Mouse (Mus musculus): Measurements from ENCODE around the gene Top3a. TPM values are rescaled to one million over a fixed set of nuclear protein-coding genes. Genes with fewer than 3 reads are reported as not detected.
A peak's percentile ranks its signal among the peaks of the same experiment; 100 is the strongest.

Gene Top3a
- polyA plus RNA-seq, 1 experiment from 2014 or later: 11.4 TPM

DNA sequence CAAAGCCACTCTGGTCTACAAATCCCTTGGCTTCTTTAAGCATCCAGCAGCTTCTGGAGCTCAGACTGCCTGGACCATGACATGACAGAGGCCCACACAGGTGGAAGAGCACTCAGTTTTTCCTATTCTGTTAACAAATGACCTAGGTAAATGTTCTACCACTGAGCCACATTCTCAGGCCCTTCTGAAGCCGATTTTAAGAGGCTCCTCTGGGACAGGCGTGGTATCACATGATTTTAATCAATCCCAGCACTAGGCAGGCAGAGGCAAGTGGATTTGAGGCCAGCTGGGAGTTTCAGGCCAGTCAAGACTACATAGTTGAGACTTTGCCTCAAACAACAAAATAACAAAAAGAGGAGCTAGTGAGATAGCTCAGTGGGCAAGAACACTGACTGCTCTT lies 13.3 kb upstream of the Top3a start:
- H3K36me3 ChIP-seq (ENCODE audit: inconsistent target): peaks cover 52% of the 10 kb centered on the region; the same call in 1 of the 2 replicates

DNA sequence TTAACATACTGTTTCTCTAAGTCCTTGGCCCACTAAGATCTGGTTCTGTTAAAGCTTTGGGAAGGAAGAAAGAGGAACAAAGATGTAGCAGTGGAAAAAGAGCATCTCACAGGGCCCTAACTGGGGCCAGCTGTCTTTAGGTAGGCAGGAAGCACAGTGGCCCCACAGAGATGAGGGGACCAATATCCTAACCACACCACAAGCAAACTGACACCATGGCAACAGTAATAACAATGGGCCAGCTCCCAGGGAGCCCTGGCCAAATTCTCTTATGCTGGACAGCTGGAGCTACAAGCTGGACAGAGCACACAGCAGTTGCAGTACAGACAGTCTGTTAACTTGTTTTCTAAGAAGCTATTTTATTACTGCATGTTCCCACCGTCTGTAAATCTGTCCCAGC lies 10.4 kb upstream of the Top3a start:
- Histone ChIP-seq H3K36me3 (ENCODE audit: inconsistent target) (peaks cover 65% of the 10 kb centered on the region), H3K4me3 (ENCODE audit: inconsistent target) (no peak overlapping the region), H3K27ac (no peak overlapping the region), H3K79me2 (ENCODE audit: inconsistent target) (peaks cover 66% of the 10 kb centered on the region)
- WGBS (ENCODE audit: missing documents): 46% methylated on average over 1 of the region's 1 CpGs

More for the DNA sequence above, 13.3 kb upstream of the Top3a start:
- WGBS (ENCODE audit: missing documents): 96% methylated on average over 2 of the region's 2 CpGs
- H3K27ac ChIP-seq: no peak overlapping the region
- peaks cover 37% of the 10 kb centered on the region for H3K79me2 ChIP-seq (ENCODE audit: inconsistent target)
- no peak overlapping the region for H3K4me3 ChIP-seq (ENCODE audit: inconsistent target)

DNA sequence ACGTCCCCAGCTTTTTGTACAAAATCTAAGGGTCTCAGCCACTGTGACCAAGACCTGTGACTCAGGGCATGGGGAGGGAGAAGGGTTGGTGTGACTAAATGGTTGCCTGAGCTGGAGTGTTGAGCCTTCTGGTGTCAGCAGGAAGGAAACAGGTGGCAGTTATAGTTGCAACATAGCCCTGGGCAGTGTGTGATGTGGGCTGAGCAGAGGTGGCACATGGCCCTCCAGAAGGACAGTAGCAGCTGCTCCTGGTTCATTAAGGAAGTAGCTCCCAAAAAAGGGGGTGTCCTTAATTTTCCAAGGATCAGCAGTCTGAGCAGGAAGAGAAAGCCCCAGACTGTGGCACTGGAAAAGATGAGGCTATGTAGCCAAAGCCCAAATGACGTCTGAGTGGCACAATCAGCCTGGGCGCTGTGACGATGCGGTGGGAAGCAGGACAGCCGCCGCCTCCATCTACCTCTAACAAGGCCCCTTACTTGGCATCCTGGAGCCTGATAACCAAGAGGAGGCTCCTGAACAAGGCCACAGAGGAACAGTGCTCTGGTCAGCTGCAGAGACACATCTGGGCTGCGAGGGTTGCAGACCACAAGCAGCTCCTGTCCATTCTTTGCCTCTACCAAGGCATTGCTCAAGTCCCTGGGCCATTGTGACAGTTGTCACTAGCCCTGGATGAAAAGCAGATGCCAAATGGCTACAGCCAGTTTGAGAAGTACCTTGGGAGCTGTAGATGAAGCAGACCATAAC lies 7.2 kb upstream of the Top3a start:
- peaks cover 70% of the 10 kb centered on the region for H3K36me3 ChIP-seq (ENCODE audit: inconsistent target)
- peaks cover 99% of the 10 kb centered on the region for H3K79me2 ChIP-seq (ENCODE audit: inconsistent target)
- H3K27ac ChIP-seq: no peak overlapping the region
- 27% methylated on average over 8 of the region's 8 CpGs for WGBS (ENCODE audit: missing documents)
- no peak overlapping the region for H3K4me3 ChIP-seq (ENCODE audit: inconsistent target)

DNA sequence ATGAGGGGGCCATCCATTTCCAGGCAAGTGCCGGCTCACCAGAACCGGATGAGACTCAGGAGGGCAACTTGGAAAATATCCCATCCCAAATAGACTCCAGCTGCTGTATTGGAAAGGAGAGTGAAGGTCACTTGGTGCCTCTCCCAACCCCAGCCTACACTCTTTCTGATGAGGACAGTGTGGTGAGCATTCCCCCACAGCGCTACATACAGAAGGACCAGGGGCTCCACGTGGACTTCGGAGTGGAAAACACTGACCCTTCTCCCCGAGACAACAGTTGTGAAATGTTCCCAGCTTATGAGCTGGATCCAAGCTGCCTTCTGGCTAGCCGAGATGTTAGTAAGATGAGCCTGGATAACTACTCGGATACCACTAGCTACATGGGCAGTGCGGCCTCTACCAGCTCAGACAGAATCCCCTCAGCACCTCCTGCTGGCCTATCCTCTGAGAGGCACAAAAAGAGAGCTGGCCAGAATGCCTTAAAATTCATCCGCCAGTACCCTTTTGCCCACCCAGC lies 2.6 kb upstream of the Top3a start:
- Histone ChIP-seq H3K79me2 (ENCODE audit: inconsistent target) (peaks cover 87% of the 10 kb centered on the region), H3K36me3 (ENCODE audit: inconsistent target) (peaks cover 40% of the 10 kb centered on the region), H3K27ac (no peak overlapping the region), H3K4me3 (ENCODE audit: inconsistent target) (peak overlapping the region; percentile 34)
- WGBS (ENCODE audit: missing documents): 93% methylated on average over 10 of the region's 10 CpGs

DNA sequence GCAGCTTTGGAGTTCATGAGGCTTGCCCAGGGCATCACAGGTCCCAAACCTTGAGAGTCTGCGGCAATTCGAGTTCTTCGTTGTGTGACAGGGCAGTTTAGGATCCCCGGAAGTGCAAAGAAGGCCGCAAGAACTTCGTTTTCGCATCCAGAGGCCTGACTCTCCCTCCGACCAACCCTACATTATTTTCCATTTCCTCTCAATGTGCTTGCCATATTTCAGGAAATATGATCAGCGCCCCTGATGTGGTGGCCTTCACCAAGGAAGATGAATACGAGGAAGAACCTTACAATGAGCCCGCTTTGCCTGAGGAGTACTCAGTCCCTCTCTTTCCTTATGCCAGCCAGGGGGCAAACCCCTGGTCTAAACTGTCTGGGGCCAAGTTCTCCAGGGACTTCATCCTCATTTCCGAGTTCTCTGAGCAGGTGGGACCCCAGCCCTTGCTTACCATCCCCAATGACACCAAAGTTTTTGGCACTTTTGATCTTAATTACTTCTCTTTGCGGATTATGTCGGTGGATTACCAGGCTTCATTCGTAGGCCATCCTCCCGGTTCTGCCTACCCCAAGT lies 721 bp upstream of the Top3a start:
- WGBS (ENCODE audit: missing documents): 25% methylated on average over 16 of the region's 16 CpGs
- Histone ChIP-seq H3K36me3 (ENCODE audit: inconsistent target) (peaks cover 26% of the 10 kb centered on the region; the same call in 1 of the 2 replicates), H3K27ac (peak overlapping the region; percentile 99), H3K79me2 (ENCODE audit: inconsistent target) (peaks cover 87% of the 10 kb centered on the region), H3K4me3 (ENCODE audit: inconsistent target) (peak overlapping the region; percentile 96)

DNA sequence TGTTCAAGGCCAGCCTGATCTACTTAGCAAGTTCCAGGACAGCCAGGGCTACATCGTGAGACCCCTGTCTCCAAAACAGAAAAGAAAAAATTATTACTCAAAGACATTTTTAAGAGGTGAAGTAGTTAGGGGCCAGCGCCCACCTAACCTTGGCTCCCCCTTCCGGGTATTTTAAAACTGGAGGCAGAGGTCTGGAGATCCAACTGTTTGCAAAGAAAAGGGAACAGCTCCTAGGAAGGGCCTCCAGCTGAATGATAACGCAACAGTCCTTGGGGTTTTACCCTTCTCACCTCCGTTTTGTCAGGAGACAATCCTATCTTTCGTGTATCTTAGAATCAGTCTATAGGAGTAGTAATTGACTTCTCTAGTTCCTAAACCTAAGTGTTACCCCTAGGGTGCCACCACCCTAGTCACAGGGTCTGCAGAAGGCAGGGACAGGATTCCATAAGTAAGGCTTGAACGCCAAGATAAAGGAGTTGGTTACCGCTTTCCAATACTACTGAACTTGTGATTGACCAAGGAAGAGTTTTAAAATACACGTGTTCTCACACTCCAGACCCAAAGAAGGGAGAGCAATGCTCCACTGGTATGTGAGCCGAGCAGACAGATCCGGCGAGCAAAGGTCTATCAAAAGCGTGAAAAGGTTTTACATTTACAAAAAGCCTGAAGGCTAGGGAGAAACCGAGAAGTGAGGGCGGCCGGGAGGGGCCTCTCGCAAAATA lies 897 bp downstream of the Top3a start:
- Histone ChIP-seq H3K4me3 (ENCODE audit: inconsistent target) (peak overlapping the region; percentile 96), H3K36me3 (ENCODE audit: inconsistent target) (peaks cover 20% of the 10 kb centered on the region; the same call in 1 of the 2 replicates), H3K79me2 (ENCODE audit: inconsistent target) (peaks cover 87% of the 10 kb centered on the region), H3K27ac (peak overlapping the region; percentile 99)
- WGBS (ENCODE audit: missing documents): 5% methylated on average over 16 of the region's 17 CpGs

DNA sequence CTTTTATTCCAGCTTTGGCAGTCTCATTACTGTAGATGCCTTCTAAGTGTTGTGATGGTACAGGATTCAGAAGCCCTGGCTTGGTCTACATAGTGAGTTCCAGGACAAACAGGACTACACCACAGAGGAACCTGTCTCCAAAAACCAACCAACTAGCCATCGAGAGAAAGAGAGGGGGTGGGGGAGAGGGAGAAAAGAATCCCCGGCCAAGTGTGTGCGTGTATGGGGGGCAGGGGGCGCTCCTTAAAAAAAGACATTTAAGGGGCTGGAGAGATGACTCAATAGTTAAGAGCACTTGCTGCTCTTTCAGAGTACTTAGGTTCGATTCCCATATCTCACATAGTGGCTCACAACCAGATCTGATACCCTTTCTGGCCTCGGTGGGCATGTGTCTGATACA lies 1.6 kb downstream of the Top3a start:
- Histone ChIP-seq H3K27ac (peak overlapping the region; percentile 99), H3K4me3 (ENCODE audit: inconsistent target) (peak overlapping the region; percentile 96), H3K79me2 (ENCODE audit: inconsistent target) (peaks cover 87% of the 10 kb centered on the region), H3K36me3 (ENCODE audit: inconsistent target) (peaks cover 17% of the 10 kb centered on the region; the same call in 1 of the 2 replicates)
- WGBS (ENCODE audit: missing documents): 54% methylated on average over 6 of the region's 6 CpGs

DNA sequence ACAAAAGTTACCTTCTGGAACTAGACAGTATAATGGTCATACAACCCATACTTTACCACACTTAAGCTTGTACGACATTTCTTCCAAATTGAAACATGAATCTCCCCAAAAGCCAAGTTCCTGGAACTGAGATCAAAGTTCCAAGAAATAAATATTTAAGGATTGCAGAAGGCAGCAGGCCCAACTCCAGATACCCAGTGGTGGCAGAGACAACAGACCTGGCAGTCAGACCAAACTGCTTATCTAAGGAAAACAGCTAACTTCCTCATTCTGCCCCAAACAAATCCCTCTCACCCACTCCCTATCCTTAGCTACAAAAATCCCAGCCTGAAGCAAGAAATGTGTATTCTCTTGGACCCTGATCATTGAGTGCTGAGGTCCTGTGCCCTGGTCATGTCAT lies 2.3 kb downstream of the Top3a start:
- peak overlapping the region; percentile 99 for H3K27ac ChIP-seq
- WGBS (ENCODE audit: missing documents): 0% methylated on average over 1 of the region's 1 CpGs
- H3K79me2 ChIP-seq (ENCODE audit: inconsistent target): peaks cover 84% of the 10 kb centered on the region
- no peak overlapping the region; the same call in 1 of the 2 replicates for H3K4me3 ChIP-seq (ENCODE audit: inconsistent target)
- H3K36me3 ChIP-seq (ENCODE audit: inconsistent target): peaks cover 12% of the 10 kb centered on the region; the same call in 1 of the 2 replicates

DNA sequence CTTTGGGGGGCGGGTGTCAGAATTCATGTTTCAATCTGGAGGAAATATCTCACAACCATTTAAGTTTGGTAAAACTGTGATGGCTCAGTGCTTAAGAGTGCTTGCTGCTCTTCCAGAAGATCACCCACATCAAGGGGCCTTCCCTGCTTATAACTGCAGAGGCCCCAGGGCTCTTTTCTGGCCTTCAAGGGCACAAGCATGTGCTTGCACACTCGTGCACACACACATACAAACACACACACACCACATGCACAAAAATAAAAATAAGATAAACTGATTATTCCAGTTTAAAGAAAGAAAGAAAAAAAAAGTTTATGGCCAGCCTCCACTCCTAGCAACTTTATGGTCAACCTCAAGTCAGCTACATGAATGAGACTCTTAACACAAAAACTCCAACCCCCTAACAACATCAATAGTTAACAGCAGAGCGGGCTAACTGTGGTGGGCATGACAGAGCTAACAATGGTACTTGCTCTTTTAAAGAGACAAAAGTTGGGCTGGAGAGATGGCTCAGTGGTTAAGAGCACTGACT lies 2.9 kb downstream of the Top3a start:
- Histone ChIP-seq H3K27ac (peak overlapping the region; percentile 99), H3K36me3 (ENCODE audit: inconsistent target) (peaks cover 8% of the 10 kb centered on the region; the same call in 1 of the 2 replicates), H3K79me2 (ENCODE audit: inconsistent target) (peaks cover 78% of the 10 kb centered on the region), H3K4me3 (ENCODE audit: inconsistent target) (no peak overlapping the region; the same call in 1 of the 2 replicates)
- 95% methylated on average over 2 of the region's 3 CpGs for WGBS (ENCODE audit: missing documents)

DNA sequence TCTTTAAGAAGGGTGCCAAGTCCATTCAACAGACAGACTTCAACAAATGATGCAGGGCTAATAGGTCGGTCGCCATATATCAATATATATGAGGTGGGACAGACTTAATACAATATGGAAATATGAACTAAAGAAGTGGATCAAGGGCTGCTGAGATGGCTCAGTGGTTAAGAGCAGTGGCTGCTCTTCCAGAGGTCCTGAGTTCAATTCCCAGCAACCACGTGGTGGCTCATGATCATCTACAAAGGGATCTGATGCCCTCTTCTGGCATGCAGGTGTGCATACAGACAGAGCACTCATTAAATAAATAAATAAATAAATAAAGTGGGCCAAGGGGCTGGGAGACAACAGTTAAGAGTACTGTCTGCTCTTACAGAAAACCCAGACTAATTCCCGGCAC lies 5.0 kb downstream of the Top3a start:
- Histone ChIP-seq H3K36me3 (ENCODE audit: inconsistent target) (no peaks in the 10 kb centered on the region), H3K4me3 (ENCODE audit: inconsistent target) (no peak overlapping the region), H3K27ac (no peak overlapping the region), H3K79me2 (ENCODE audit: inconsistent target) (peaks cover 80% of the 10 kb centered on the region)
- WGBS (ENCODE audit: missing documents): 92% methylated on average over 4 of the region's 4 CpGs

DNA sequence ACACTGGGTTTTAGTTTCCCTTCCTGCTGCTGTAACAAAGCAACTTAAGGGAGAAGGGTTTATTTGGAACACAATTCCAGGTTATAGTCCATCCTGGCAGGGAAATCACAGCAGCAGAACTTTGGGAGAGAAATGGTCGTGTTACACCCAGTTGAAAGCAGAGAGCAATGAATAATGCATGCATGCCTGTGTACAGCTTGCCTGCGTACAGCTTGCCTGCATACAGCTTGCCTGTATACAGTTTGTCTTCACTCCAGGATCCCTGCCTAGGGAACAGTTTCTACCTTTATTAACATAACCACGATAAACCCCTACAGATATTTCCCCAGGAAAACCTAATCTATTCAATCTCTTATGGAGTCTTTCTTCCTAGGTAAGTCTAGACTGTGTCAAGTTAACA lies 6.4 kb downstream of the Top3a start:
- Histone ChIP-seq H3K4me3 (ENCODE audit: inconsistent target) (no peak overlapping the region), H3K79me2 (ENCODE audit: inconsistent target) (peaks cover 90% of the 10 kb centered on the region), H3K36me3 (ENCODE audit: inconsistent target) (no peaks in the 10 kb centered on the region), H3K27ac (peak overlapping the region; percentile 81)
- WGBS (ENCODE audit: missing documents): 97% methylated on average over 3 of the region's 3 CpGs

DNA sequence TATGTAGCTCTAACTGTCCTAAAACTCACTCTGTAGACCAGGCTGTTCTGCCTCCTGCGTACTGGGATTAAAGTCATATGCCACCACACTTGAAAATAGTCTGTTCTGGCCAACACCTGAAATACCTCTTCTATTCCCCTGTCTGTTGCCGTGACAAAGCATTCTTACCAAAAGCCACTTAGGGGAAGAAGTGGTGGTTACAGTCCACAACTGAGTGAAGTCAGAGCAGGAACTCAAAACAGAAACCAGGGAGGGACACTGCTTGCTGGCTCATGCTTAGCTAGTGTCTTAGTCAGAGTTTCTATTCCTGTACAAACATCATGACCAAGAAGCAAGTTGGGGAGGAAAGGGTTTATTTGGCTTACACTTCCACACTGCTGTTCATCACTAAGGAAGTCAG lies 7.8 kb downstream of the Top3a start:
- H3K4me3 ChIP-seq (ENCODE audit: inconsistent target): peak overlapping the region; percentile 22; the same call in 1 of the 2 replicates
- 3% methylated on average over 2 of the region's 2 CpGs for WGBS (ENCODE audit: missing documents)

DNA sequence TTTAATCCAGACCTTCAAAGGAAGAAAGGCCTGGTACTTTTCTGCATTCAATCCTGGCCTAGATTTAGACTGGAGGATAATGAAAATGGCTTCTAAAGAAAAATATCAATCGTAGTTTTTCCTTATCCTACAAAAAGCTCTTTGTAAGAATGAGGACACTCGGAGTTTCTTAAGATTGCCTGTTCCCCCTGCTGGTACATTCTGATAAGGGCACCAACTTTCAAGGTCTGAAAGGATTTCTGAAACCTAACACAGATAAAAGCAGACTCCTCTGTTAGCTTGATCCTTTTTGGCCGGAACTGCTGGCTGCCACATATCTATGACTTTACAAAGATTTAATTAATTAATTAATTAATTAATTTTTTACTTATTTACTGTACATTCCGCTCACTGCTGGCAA lies 10.2 kb downstream of the Top3a start:
- Histone ChIP-seq H3K79me2 (ENCODE audit: inconsistent target) (peaks cover 80% of the 10 kb centered on the region), H3K36me3 (ENCODE audit: inconsistent target) (no peaks in the 10 kb centered on the region; the same call in 1 of the 2 replicates)
- 90% methylated on average over 4 of the region's 4 CpGs for WGBS (ENCODE audit: missing documents)

More for the DNA sequence above, 7.8 kb downstream of the Top3a start:
- no peaks in the 10 kb centered on the region; the same call in 1 of the 2 replicates for H3K36me3 ChIP-seq (ENCODE audit: inconsistent target)
- H3K27ac ChIP-seq: peak overlapping the region; percentile 81
- H3K79me2 ChIP-seq (ENCODE audit: inconsistent target): peaks cover 91% of the 10 kb centered on the region

DNA sequence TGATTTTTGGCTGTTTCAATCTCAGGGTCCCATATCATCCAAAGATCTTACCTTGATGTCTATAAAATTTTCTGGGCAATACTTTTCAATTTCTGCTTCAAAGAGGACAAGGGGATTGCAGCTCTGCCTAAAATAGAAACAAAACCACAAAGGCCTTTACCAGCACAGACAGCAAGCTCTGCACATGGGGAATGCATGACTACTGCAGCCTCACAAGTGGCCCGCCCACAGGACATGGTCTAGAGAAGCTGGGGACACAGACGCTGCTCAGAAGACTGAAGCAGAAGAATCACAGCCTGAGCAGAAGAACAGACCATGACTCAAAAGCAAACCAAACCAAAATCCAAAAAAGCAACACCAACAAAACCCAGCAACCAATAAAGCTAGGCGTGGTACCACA lies 15.5 kb downstream of the Top3a start:
- peaks cover 36% of the 10 kb centered on the region for H3K79me2 ChIP-seq (ENCODE audit: inconsistent target)
- 47% methylated on average over 3 of the region's 3 CpGs for WGBS (ENCODE audit: missing documents)
- H3K4me3 ChIP-seq (ENCODE audit: inconsistent target): no peak overlapping the region
- H3K36me3 ChIP-seq (ENCODE audit: inconsistent target): peaks cover 21% of the 10 kb centered on the region; the same call in 1 of the 2 replicates
- H3K27ac ChIP-seq: peak overlapping the region; percentile 57

More for the DNA sequence above, 10.2 kb downstream of the Top3a start:
- H3K27ac ChIP-seq: no peak overlapping the region
- H3K4me3 ChIP-seq (ENCODE audit: inconsistent target): no peak overlapping the region
